Mouse (Mus musculus) cerebellum, adult 2 months (tissue): ENCODE measurements around the gene Lins1.

Experiments
- CTCF ChIP-seq: fragments of 200-500 bp; IDR thresholded peaks from 2 replicates; pipeline ENCODE4 v1.5.1; 2011; ENCODE audit warnings: low read depth, mild to moderate bottlenecking, control low read depth, low read length, moderate library complexity, borderline replicate concordance; ENCODE audit not compliant: insufficient read depth
- POLR2A ChIP-seq: fragments of 200-500 bp; IDR thresholded peaks from 2 replicates; pipeline ENCODE4 v1.6.1; 2011; ENCODE audit warnings: low read length, control low read depth, borderline replicate concordance; ENCODE audit not compliant: insufficient read depth

DNA sequence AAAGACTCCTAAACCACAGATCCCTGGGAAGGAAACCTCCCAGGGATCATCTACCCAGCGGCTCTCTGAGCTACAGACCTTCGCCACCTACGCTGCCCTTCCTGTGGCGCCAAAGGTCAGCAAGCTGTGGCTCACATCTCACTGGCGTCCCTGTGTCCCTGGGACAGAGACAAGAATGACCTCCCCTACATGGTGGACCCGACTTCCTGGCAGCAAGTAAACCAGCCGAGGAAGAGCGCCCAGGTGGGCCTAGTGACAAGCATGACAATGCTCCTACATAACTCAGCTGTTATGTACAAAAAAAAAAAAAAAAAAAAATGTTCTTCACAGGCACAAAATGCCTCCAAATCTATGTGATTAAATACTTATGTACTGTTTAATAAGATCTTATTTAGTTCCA lies 28.7 kb upstream of the Lins1 start:
- TF ChIP-seq POLR2A (no peak), CTCF (no peak)
